Mouse (Mus musculus): ENCODE results near the gene Mvb12a.

Mvb12a gene

GRCm38 (mm10) chr8:71562751-71563150, 20.0 kb downstream of the Mvb12a start:
- peak in 1 of 2 experiments; percentile 71 for DNase-seq (ENCODE audit: low spot score in 2 of 2)

GRCm38 (mm10) chr8:71563992-71564391, 21.3 kb downstream of the Mvb12a start:
- no peak for DNase-seq (ENCODE audit: low spot score in 2 of 2)

- no peak for DNase-seq (ENCODE audit: low spot score in 2 of 2)
Observed at GRCm38 (mm10) chr8:71566501-71566900, 23.8 kb downstream of the Mvb12a start, which contains the start of gene Nxnl1. Gene Nxnl1, minus strand, starts transcription at chr8:71566601.

- DNase-seq (ENCODE audit: low spot score in 2 of 2): no peak
Observed at GRCm38 (mm10) chr8:71567587-71567986, 24.9 kb downstream of the Mvb12a start.

GRCm38 (mm10) chr8:71568387-71568937, 25.7 kb downstream of the Mvb12a start, which contains the start of gene Slc27a1:
Gene Slc27a1, plus strand, starts transcription at chr8:71568882.
- peak in 1 of 2 experiments; percentile 64 for DNase-seq (ENCODE audit: low spot score in 2 of 2)

GRCm38 (mm10) chr8:71568941-71569340, 26.2 kb downstream of the Mvb12a start:
- DNase-seq (ENCODE audit: low spot score in 2 of 2): no peak

- DNase-seq (ENCODE audit: low spot score in 2 of 2): peak; percentile 92 to 96
Observed at GRCm38 (mm10) chr8:71569366-71570290, 26.9 kb downstream of the Mvb12a start.

- peak; percentile 97 to 98 for DNase-seq (ENCODE audit: low spot score in 2 of 2)
Observed at GRCm38 (mm10) chr8:71570291-71570954, 27.7 kb downstream of the Mvb12a start.

GRCm38 (mm10) chr8:71572077-71572476, 29.4 kb downstream of the Mvb12a start:
- DNase-seq (ENCODE audit: low spot score in 2 of 2): no peak

GRCm38 (mm10) chr8:71572847-71573633, 30.3 kb downstream of the Mvb12a start:
- peak; percentile 68 to 90 for DNase-seq (ENCODE audit: low spot score in 2 of 2)

GRCm38 (mm10) chr8:71574426-71574825, 31.7 kb downstream of the Mvb12a start:
- no peak for DNase-seq (ENCODE audit: low spot score in 2 of 2)

- no peak for DNase-seq (ENCODE audit: low spot score in 2 of 2)
Observed at GRCm38 (mm10) chr8:71575020-71575419, 32.3 kb downstream of the Mvb12a start.

- no peak for DNase-seq (ENCODE audit: low spot score in 2 of 2)
Observed at GRCm38 (mm10) chr8:71577856-71578387, 35.2 kb downstream of the Mvb12a start.

- DNase-seq (ENCODE audit: low spot score in 2 of 2): no peak
Observed at GRCm38 (mm10) chr8:71579009-71579408, 36.3 kb downstream of the Mvb12a start.

- no peak for DNase-seq (ENCODE audit: low spot score in 2 of 2)
Observed at GRCm38 (mm10) chr8:71579476-71579875, 36.8 kb downstream of the Mvb12a start.

GRCm38 (mm10) chr8:71580201-71580600, 37.5 kb downstream of the Mvb12a start:
- no peak for DNase-seq (ENCODE audit: low spot score in 2 of 2)

GRCm38 (mm10) chr8:71586891-71587290, 44.2 kb downstream of the Mvb12a start:
- DNase-seq (ENCODE audit: low spot score in 2 of 2): no peak

- DNase-seq (ENCODE audit: low spot score in 2 of 2): no peak
Observed at GRCm38 (mm10) chr8:71588762-71589161, 46.0 kb downstream of the Mvb12a start.

- no peak for DNase-seq (ENCODE audit: low spot score in 2 of 2)
Observed at GRCm38 (mm10) chr8:71591017-71591416, 48.3 kb downstream of the Mvb12a start.

GRCm38 (mm10) chr8:71591471-71592373, 49.0 kb downstream of the Mvb12a start, which contains the start of gene Pgls:
Gene Pgls, plus strand, starts transcription at chr8:71592176.
- DNase-seq (ENCODE audit: low spot score in 2 of 2): peak; percentile 89 to 97
